Mouse (Mus musculus) embryonic fibroblast, embryonic 13.5 days (primary cell): ENCODE results near the gene Ak5. TPM values are rescaled to one million over a fixed set of nuclear protein-coding genes. Genes with fewer than 3 reads are reported as not detected.
"Not testable (repeated sequence)": the region's sequence is repeated elsewhere in the genome, so short reads cannot be mapped to it uniquely, and the experiment has no call there.

ENCODE experiments used
- H3K27ac ChIP-seq: 2 replicates; pipeline ENCODE4 v1.5.1; 2012; ENCODE audit warnings: low read length, control low read depth, inconsistent platforms; ENCODE audit not compliant: insufficient read depth
- H3K4me1 ChIP-seq: 2 replicates; pipeline ENCODE4 v1.6.1; 2011; ENCODE audit warnings: low read length; ENCODE audit not compliant: control insufficient read depth, insufficient read depth
- H3K4me3 ChIP-seq: 2 replicates; pipeline ENCODE4 v1.5.1; 2011; ENCODE audit warnings: mild to moderate bottlenecking, control low read depth, low read length; ENCODE audit not compliant: insufficient read depth
- CTCF ChIP-seq: IDR thresholded peaks from 2 replicates; pipeline ENCODE4 v1.5.1; 2011; ENCODE audit warnings: mild to moderate bottlenecking, control low read depth, low read length, moderate library complexity, borderline replicate concordance; ENCODE audit not compliant: insufficient read depth
- POLR2A ChIP-seq: IDR thresholded peaks from 2 replicates; pipeline ENCODE4 v1.6.1; 2011; ENCODE audit warnings: low read depth, mild to moderate bottlenecking, control low read depth, low read length, moderate library complexity
- polyA plus RNA-seq: library from polyadenylated mRNA; stranded (reverse); fragments of >200 nt; gene quantifications from 2 replicates; pipeline ENCODE4 v1.2.4, GENCODE M21; 2011; ENCODE audit warnings: low read depth; ENCODE audit not compliant: missing spikeins, insufficient read length

Gene Ak5
- polyA plus RNA-seq, 1 experiment: 28.3 TPM

DNA sequence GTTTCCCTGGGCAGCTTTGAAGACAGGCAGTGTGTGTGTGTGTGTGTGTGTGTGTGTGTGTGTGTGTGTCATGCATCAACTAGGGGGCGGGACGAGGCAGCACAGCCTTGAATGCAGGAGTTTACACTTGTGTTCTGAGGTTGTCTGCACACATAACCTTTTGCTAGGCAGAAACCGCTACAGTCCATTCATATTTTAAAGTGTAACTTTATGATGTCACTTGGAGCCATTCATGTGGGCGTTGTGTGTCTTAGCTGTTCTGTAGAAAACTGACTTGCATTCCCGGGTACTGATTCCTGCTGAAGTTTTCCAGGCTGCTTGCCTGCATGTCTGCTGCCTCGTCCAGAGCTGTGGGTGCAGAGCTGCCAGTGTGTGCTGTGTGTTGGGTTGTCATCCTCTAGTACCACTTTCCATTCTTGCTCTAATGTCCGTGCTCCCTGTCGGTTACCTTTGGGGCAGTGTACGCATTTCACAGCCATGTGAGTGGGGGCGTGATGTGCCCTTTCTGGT lies 206.1 kb downstream of the Ak5 start:
- Histone ChIP-seq H3K4me1 (peaks cover 11% of the 10 kb centered on the region), H3K4me3 (no peak overlapping the region), H3K27ac (peak overlapping the region; percentile 28; the same call in 1 of the 2 replicates)
- TF ChIP-seq POLR2A (no peak), CTCF (no peak)

DNA sequence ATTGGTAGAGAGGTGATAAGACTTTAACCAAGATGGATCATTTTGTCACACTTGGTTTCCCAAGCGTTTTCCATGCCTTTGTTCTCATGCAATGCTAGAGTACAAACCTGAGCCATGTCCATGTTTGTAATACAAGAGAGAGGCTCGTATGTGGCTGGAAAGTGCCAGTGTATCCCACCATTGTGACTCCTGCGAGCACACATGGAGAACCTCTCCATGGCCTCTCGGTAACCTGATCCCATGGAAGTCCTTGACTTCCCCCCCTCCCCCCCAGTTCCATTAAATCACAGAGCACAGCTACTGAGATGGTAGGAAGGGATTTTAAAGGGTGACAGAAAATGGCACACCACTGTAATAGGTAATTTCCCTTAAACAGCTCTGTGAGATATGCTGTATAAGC lies 207.4 kb downstream of the Ak5 start:
- no peak for TF ChIP-seq POLR2A
- TF ChIP-seq CTCF: no peak
- no peak overlapping the region for H3K4me3 ChIP-seq
- no peak overlapping the region for H3K27ac ChIP-seq
- peaks cover 11% of the 10 kb centered on the region for H3K4me1 ChIP-seq

DNA sequence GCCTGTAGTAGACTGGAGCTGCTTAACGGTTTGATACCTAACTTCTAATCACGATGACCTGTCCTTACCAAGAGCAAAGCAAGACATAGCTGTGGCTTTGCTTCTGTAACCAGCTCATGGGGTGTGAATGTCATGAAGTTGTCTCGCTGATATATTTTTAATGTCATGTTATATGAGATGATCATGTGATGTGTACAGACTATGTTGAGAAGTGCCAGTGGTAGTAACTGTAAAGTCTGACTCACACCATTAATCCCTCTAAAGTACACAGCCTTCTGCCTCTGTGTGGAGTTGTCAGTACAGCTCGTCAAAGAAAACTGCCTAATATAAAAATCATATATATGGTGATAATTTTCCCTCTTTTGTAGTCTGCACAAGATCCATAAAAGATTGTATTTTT lies 209.3 kb downstream of the Ak5 start:
- not testable (repeated sequence) for H3K27ac ChIP-seq, H3K4me3 ChIP-seq
- H3K4me1 ChIP-seq: peaks cover 11% of the 10 kb centered on the region

DNA sequence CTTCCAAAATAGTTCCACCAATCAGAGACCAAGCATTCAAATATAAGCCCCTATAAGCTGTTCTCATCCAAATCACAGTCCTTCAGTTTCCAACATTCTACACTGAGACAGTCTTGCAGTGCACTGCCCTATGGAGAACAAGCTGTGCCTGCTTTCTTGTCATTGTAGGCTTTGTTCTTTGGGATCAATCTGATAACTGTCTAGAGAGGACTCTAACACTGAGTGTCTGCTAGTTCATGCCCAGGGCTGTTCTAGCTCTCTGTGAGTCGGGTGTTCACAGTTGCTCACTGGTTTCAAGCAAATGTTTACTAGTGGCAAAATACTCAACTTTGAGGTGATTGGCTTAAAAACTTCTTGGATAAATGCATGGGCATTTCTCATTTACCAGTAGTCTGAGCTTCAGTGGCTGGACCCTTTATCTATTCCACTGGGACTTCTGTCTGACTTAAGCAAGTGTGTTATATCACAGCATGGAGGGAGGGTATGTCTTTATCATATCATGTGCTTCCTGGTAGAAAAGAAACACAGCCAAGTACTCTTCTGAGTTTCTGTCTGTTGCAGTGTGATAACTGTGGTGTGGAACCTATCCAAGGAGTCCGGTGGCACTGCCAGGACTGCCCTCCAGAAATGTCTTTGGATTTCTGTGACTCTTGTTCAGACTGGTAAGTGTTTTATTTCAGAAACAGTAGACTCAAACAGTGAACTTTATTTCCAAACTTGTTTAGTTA lies 210.7 kb downstream of the Ak5 start:
- Histone ChIP-seq H3K4me3 (no peak overlapping the region), H3K27ac (peak overlapping the region; percentile 49; the same call in 1 of the 2 replicates), H3K4me1 (peaks cover 11% of the 10 kb centered on the region)
- no peak for TF ChIP-seq CTCF
- TF ChIP-seq POLR2A: no peak

GRCm38 (mm10) chr3:152453163-152453562 lies 215.0 kb downstream of the Ak5 start:
- TF ChIP-seq CTCF (no peak), POLR2A (no peak)
- Histone ChIP-seq H3K27ac (no peak overlapping the region), H3K4me3 (no peak overlapping the region), H3K4me1 (no peaks in the 10 kb centered on the region)

DNA sequence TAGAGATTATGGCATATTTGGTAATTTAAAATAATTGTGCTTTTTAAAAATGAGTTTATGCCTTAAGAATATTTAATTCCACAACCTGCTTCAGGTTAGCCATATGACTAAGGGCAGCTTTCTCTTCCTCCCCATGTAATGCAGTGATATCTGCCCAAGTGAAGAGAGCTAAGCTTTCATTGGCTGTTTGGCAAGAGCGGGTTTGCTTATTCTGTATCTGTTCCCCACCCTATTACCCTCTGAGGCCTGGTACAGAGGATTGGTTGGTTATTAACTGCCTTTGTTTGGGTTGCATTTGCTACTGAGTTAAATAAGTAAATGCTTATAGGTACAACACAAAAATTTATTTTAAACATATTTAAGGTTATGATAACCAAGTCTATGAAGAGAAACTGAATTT lies 221.2 kb downstream of the Ak5 start:
- Histone ChIP-seq H3K4me1 (no peaks in the 10 kb centered on the region), H3K4me3 (no peak overlapping the region), H3K27ac (no peak overlapping the region)
- no peak for TF ChIP-seq CTCF
- TF ChIP-seq POLR2A: no peak

GRCm38 (mm10) chr3:152444114-152444513 lies 224.0 kb downstream of the Ak5 start:
- TF ChIP-seq CTCF: no peak
- TF ChIP-seq POLR2A: no peak
- no peak overlapping the region for H3K27ac ChIP-seq
- H3K4me1 ChIP-seq: no peaks in the 10 kb centered on the region
- H3K4me3 ChIP-seq: no peak overlapping the region

DNA sequence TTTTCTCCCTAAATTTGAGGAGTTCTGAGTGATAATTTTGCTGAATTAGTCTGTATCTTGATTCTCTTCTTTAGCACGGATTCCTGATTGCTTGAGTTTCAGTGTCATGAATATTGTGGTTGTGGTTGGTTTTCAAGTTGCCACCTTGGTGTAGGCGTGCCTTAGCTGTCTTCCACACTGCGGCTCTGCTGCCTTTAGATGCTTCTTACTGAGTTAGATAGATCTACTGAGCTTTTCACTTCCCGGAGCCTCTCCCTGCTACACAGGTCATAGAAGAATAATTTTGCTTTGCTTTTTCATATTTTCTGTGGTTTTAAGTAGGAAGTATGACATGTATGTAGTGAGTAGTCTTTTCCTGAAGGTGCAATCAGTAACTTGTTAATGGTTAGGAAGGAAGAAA lies 225.4 kb downstream of the Ak5 start:
- H3K4me1 ChIP-seq: no peaks in the 10 kb centered on the region
- TF ChIP-seq CTCF (no peak), POLR2A (no peak)

DNA sequence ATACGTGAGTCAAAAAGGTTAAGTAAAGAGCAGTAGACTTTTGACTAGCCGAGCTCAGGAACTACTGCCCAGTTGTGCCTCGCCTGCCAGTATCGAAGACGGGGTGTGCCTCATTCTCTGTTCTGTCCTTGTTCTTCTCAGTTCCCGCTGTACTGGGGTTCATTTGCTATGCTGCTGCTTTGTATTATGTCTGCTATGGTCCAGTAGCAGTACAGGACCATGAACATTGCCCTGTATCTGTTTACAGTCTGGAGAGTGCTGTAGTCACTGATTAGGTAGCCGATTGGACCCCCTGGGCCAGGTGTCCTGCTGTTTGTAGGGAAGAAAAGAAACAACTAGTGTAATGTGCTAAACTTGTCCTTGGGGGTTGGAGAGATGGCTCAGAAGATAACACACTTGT lies 230.1 kb downstream of the Ak5 start:
- no peak overlapping the region for H3K4me3 ChIP-seq
- TF ChIP-seq POLR2A (no peak), CTCF (no peak)
- H3K27ac ChIP-seq: no peak overlapping the region
- no peaks in the 10 kb centered on the region for H3K4me1 ChIP-seq

More for the DNA sequence above, 225.4 kb downstream of the Ak5 start:
- H3K4me3 ChIP-seq: no peak overlapping the region
- no peak overlapping the region for H3K27ac ChIP-seq

- TF ChIP-seq CTCF: no peak
- TF ChIP-seq POLR2A: no peak
- H3K4me3 ChIP-seq: no peak overlapping the region
- no peak overlapping the region for H3K27ac ChIP-seq
- H3K4me1 ChIP-seq: no peaks in the 10 kb centered on the region
Measured at GRCm38 (mm10) chr3:152435590-152435989, 232.6 kb downstream of the Ak5 start.
